Mouse (Mus musculus): ENCODE data around the gene Hoxd13.

Gene Hoxd13

GRCm38 (mm10) chr2:74680561-74681398 lies 12.7 kb downstream of the Hoxd13 start:
- DNase-seq (ENCODE audit: low read depth, low spot score) = no peak

GRCm38 (mm10) chr2:74681594-74682531 lies 13.8 kb downstream of the Hoxd13 start:
- no peak for DNase-seq (ENCODE audit: low read depth, low spot score)

- DNase-seq (ENCODE audit: low read depth, low spot score) = no peak
Observed at GRCm38 (mm10) chr2:74682796-74683195, 14.7 kb downstream of the Hoxd13 start.

GRCm38 (mm10) chr2:74683471-74683951 lies 15.4 kb downstream of the Hoxd13 start:
- DNase-seq (ENCODE audit: low read depth, low spot score) = no peak

- no peak for DNase-seq (ENCODE audit: low read depth, low spot score)
Observed at GRCm38 (mm10) chr2:74684106-74684505, 16.0 kb downstream of the Hoxd13 start.

GRCm38 (mm10) chr2:74685059-74685603 lies 17.0 kb downstream of the Hoxd13 start:
- no peak for DNase-seq (ENCODE audit: low read depth, low spot score)

GRCm38 (mm10) chr2:74686301-74686987 lies 18.3 kb downstream of the Hoxd13 start:
- DNase-seq (ENCODE audit: low read depth, low spot score) = no peak

- no peak for DNase-seq (ENCODE audit: low read depth, low spot score)
Observed at GRCm38 (mm10) chr2:74686988-74687697, 19.0 kb downstream of the Hoxd13 start.

GRCm38 (mm10) chr2:74687698-74688555 lies 19.8 kb downstream of the Hoxd13 start:
- DNase-seq (ENCODE audit: low read depth, low spot score) = no peak

- no peak for DNase-seq (ENCODE audit: low read depth, low spot score)
Observed at GRCm38 (mm10) chr2:74688795-74689573, 20.9 kb downstream of the Hoxd13 start.

- DNase-seq (ENCODE audit: low read depth, low spot score) = no peak
Observed at GRCm38 (mm10) chr2:74689574-74690337, 21.6 kb downstream of the Hoxd13 start.

GRCm38 (mm10) chr2:74690338-74690716 lies 22.2 kb downstream of the Hoxd13 start:
- no peak for DNase-seq (ENCODE audit: low read depth, low spot score)

- DNase-seq (ENCODE audit: low read depth, low spot score) = no peak
Observed at GRCm38 (mm10) chr2:74691022-74691951, 23.2 kb downstream of the Hoxd13 start, which contains the start of gene Hoxd10. Gene Hoxd10, plus strand, starts transcription at chr2:74691924.

- no peak for DNase-seq (ENCODE audit: low read depth, low spot score)
Observed at GRCm38 (mm10) chr2:74691995-74692807, 24.1 kb downstream of the Hoxd13 start.

- no peak for DNase-seq (ENCODE audit: low read depth, low spot score)
Observed at GRCm38 (mm10) chr2:74692808-74693431, 24.8 kb downstream of the Hoxd13 start.

- DNase-seq (ENCODE audit: low read depth, low spot score) = no peak
Observed at GRCm38 (mm10) chr2:74693432-74693827, 25.3 kb downstream of the Hoxd13 start.
